Mouse (Mus musculus): Measurements from ENCODE around the gene Micall2. TPM values are rescaled to one million over a fixed set of nuclear protein-coding genes. Genes with fewer than 3 reads are reported as not detected.
"Not testable (repeated sequence)": the region's sequence is repeated elsewhere in the genome, so short reads cannot be mapped to it uniquely, and the experiment has no call there.

Gene Micall2
- total RNA-seq, 2 experiments from 2014 or later: 1.7 to 2.5 TPM

GRCm38 (mm10) chr5:139732634-139733107 is 3.5 kb downstream of the Micall2 start:
- no peak for DNase-seq (ENCODE audit: extremely low spot score in 1 of 2, low spot score in 1 of 2)

- DNase-seq (ENCODE audit: extremely low spot score in 1 of 2, low spot score in 1 of 2): peak in 1 of 2 experiments; percentile 13
These were observed 5.2 kb downstream of the Micall2 start for GRCm38 (mm10) chr5:139730712-139731486.

- DNase-seq (ENCODE audit: extremely low spot score in 1 of 2, low spot score in 1 of 2): no peak
These were observed 8.9 kb downstream of the Micall2 start for GRCm38 (mm10) chr5:139727261-139727660.

GRCm38 (mm10) chr5:139726186-139726585 is 9.9 kb downstream of the Micall2 start:
- DNase-seq (ENCODE audit: extremely low spot score in 1 of 2, low spot score in 1 of 2): no peak

DNA sequence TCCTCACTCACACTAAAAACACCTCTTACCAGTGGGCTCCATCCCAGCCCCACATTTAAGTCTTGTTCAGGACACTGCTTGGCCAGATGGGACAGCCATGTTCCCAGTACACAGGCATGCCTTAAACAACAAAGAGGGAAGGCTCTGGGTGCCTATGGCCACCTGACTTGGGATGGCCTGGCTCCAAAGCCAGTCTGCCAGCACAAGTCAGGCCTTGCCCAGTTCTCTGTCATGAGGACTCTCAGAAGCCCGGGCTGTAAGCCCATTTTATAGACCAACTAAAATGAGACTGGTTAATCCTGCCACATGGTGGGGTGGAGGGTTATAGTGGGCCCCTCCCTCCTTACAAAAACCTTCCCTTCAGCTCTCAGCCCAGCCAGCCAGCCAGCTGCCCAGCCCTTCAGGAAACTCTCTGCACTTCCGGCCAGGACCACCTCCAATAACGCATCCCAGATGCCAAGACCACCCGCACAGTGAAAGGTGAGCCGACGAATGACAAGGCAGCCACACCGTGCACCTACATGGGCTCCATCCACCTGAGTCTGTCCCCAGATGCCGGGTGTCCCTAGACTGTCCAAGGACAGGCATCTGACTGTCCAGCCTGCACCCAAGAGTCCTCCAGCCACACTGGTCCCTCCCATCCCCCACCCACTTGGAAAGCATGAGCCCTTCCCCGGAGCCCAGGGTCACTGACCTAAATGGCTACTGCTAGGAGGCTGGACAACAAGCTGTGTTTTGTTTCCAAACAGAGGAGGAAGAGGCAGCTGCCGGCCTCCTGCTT is 11.6 kb downstream of the Micall2 start:
- no peak for DNase-seq (ENCODE audit: extremely low spot score in 1 of 2, low spot score in 1 of 2)

DNA sequence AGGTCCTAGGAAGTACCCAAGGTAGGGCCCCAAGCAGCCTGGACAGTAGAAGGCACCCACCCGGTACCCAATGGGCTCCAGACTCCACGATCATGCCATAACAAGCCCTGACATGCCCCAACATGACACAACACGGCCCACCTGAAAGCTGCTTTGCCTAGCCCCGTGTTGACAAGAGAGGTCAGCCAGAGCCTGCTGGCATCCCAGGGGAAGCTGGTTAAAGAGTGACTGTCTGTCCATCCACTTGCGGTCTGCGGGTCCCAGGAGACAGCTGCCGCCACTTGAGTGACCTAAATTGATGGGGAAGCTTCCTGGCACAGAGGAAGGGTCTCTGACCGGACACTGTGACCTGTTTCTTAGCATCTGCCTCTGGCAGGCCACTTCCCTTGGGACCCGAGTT is 13.0 kb downstream of the Micall2 start:
- DNase-seq (ENCODE audit: extremely low spot score in 1 of 2, low spot score in 1 of 2): no peak

DNA sequence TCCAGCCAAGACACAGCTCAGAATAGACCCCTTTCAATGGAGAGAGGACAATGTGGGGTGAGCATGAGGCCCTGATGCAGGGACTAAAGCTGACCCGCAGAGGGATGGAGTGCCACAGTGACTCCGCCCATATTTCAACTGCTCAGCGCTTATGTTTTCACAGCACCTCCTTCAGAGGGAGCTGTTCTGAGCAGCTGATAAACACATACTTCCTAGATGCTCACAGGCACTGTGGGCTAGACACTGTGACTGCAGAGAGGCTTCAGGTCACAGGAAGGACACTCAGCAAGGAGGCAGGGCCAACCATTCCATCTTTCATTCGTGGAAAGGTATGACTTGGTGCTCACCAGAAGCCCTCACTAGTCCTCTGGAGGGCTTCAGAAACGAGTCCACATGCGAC is 13.4 kb downstream of the Micall2 start:
- DNase-seq (ENCODE audit: extremely low spot score in 1 of 2, low spot score in 1 of 2): no peak

GRCm38 (mm10) chr5:139718949-139719348 is 17.2 kb downstream of the Micall2 start:
- DNase-seq (ENCODE audit: extremely low spot score in 1 of 2, low spot score in 1 of 2): no peak

GRCm38 (mm10) chr5:139718540-139718939 is 17.6 kb downstream of the Micall2 start:
- DNase-seq (ENCODE audit: extremely low spot score in 1 of 2, low spot score in 1 of 2): no peak

GRCm38 (mm10) chr5:139717723-139718122 is 18.4 kb downstream of the Micall2 start:
- peak in 1 of 2 experiments; percentile 56 for DNase-seq (ENCODE audit: extremely low spot score in 1 of 2, low spot score in 1 of 2)

- DNase-seq (ENCODE audit: extremely low spot score in 1 of 2, low spot score in 1 of 2): no peak
These were observed 29.6 kb downstream of the Micall2 start for GRCm38 (mm10) chr5:139706496-139706895.

DNA sequence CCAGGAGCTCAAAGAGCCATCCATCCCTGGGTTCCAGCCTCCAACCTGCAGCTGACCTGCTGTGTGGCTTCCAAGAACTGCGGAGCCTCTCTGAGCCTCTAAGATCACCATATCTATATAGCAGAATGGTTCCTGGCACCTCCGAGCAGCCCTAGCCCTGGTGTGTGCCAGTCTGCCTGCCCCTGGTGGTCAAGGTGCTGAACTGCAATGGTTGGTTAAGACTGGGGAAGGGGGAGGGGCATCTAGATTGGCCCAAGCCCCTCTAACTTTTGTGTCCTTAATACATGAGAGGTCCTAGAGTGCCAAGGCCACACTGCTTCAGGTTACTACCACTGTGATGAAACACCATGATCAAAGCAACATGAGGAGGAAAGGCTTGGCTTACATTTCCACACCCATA is 33.2 kb downstream of the Micall2 start:
- no peak for DNase-seq (ENCODE audit: extremely low spot score in 1 of 2, low spot score in 1 of 2)

GRCm38 (mm10) chr5:139702236-139702635 is 33.9 kb downstream of the Micall2 start:
- no peak for DNase-seq (ENCODE audit: extremely low spot score in 1 of 2, low spot score in 1 of 2)

- DNase-seq (ENCODE audit: extremely low spot score in 1 of 2, low spot score in 1 of 2): no peak
These were observed 39.2 kb downstream of the Micall2 start for GRCm38 (mm10) chr5:139696954-139697353.

DNA sequence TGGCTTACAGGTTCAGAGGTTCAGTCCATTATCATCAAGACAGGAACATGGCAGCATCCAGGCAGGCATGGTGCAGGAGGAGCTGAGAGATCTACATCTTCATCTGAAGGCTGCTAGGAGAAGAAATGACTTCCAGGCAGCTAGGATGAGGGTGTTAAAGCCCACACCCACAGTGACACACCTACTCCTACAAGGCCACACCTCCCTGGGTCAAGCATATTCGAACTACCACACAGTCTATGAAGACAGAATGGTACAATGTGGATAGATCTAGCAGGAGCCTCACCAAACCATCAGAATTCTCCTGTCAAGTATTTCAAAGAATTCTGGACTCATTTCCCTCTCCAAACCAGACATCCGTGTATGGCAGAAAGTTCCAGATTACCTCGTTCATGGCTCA is 40.3 kb downstream of the Micall2 start:
- not testable (repeated sequence) for DNase-seq (ENCODE audit: extremely low spot score in 1 of 2, low spot score in 1 of 2)

DNA sequence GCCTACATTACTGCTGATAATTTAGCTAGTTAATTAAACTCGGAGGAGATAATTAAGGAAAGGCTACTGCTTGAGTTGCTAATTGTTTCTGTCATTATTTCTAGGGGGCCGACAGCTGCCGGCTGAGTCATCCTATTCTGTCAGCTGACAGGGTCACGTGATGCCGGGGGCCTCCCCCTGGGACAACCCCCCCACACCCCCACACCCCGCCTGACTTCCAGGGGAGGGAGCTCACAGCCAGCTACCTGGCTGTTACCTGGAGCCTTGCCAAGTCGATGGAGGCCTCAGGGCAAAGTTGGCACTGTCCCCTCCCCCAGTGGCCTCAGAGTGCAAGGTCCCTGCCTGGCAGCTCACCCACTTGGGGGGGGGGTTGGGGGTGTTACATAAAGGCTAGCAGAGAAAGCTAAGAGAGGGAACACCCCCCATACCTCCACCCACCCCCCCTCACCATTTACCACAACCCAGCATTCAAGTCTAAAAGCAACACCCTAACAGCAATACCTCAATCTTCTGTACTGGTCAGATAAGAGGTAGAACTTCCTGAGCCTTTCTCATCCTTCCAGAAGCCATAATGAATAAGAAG is 41.1 kb downstream of the Micall2 start:
- no peak for DNase-seq (ENCODE audit: extremely low spot score in 1 of 2, low spot score in 1 of 2)

DNA sequence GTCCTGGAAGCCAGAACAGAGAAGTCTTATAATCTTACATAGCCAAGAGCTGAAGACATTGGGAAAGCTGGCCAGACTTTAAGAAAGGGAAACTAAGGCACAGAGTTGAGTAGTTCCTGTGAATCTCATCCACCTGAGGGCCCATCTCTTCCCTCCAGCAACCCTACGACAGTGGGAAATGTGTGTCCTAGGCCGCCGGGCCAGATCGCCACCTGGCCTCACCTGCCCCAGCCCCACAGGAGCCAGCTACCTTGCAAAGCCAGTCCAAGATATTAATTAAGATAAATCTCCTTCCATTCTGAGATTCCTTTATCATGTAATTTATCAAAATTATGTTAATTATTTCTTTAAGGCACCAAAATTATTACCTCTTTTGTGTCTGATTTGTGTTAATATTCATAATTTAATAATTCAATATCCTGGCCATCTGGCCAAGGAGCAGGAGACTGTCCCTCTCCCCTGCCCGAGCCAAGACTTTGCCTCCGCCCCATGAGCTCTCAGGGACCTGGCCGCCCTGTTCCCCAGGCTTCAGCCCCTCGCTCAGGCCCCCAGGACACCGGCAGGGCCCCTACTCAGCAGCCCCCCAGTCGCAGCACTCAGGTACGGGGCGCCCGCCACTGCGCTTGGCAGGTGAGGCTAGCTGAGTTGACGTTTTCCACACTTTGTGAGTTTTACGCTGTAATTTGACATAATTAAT is 41.7 kb downstream of the Micall2 start:
- DNase-seq (ENCODE audit: extremely low spot score in 1 of 2, low spot score in 1 of 2): no peak

- DNase-seq (ENCODE audit: extremely low spot score in 1 of 2, low spot score in 1 of 2): no peak
These were observed 45.3 kb downstream of the Micall2 start for GRCm38 (mm10) chr5:139690791-139691190.

GRCm38 (mm10) chr5:139688356-139688755 is 47.8 kb downstream of the Micall2 start:
- DNase-seq (ENCODE audit: extremely low spot score in 1 of 2, low spot score in 1 of 2): no peak

GRCm38 (mm10) chr5:139687646-139688045 is 48.5 kb downstream of the Micall2 start:
- DNase-seq (ENCODE audit: extremely low spot score in 1 of 2, low spot score in 1 of 2): peak; percentile 42 to 49
